Mouse (Mus musculus) embryonic facial prominence, embryonic 14.5 days (tissue): ENCODE measurements around the gene B2m. TPM values are rescaled to one million over a fixed set of nuclear protein-coding genes. Genes with fewer than 3 reads are reported as not detected.

Experiments used
- ATAC-seq: fragments of 200-750 bp; cut with Nextera tagmentation; 2 replicates; pipeline ENCODE4 v1.8.0; 2017; ENCODE audit warnings: low read depth, moderate number of reproducible peaks, moderate TSS enrichment
- DNase-seq: peaks from one replicate; pipeline ENCODE4 v3.0.0-alpha.2; 2015; ENCODE audit warnings: low spot score
- H3K27ac ChIP-seq: fragments of 300-500 bp; sonication (generic); replicated peaks from 2 replicates; pipeline ENCODE4 v1.5.1; 2014; ENCODE audit warnings: low read depth, mild to moderate bottlenecking, low read length, moderate library complexity
- H3K27me3 ChIP-seq: fragments of 300-500 bp; sonication (generic); replicated peaks from 2 replicates; pipeline ENCODE4 v1.6.1; 2014; ENCODE audit warnings: low read length; ENCODE audit not compliant: control insufficient read depth, insufficient read depth
- H3K36me3 ChIP-seq: fragments of 300-500 bp; sonication (generic); 2 replicates; pipeline ENCODE4 v1.6.1; 2014; ENCODE audit warnings: low read length, mixed read lengths; ENCODE audit not compliant: control insufficient read depth, insufficient read depth
- H3K4me1 ChIP-seq: fragments of 300-500 bp; sonication (generic); 2 replicates; pipeline ENCODE4 v1.6.1; 2014; ENCODE audit warnings: antibody characterized with exemption, low read length; ENCODE audit not compliant: control insufficient read depth, insufficient read depth
- H3K4me2 ChIP-seq: fragments of 300-500 bp; sonication (generic); 2 replicates; pipeline ENCODE4 v1.6.1; 2014; ENCODE audit warnings: low read depth, mild to moderate bottlenecking, low read length, moderate library complexity, mixed read lengths
- H3K4me3 ChIP-seq: fragments of 300-500 bp; sonication (generic); 2 replicates; pipeline ENCODE4 v1.5.1; 2014; ENCODE audit warnings: low read depth, mild to moderate bottlenecking, low read length
- H3K9ac ChIP-seq: fragments of 300-500 bp; sonication (generic); 2 replicates; pipeline ENCODE4 v1.6.1; 2014; ENCODE audit warnings: low read depth, mild to moderate bottlenecking, low read length, moderate library complexity, mixed read lengths
- H3K9me3 ChIP-seq: fragments of 300-500 bp; sonication (generic); 2 replicates; pipeline ENCODE4 v1.6.1; 2016; ENCODE audit warnings: low read length; ENCODE audit not compliant: control insufficient read depth
- WGBS: fragments of 180-500 bp; shearing (Covaris S2); extraction: QIAGEN DNeasy Blood & Tissue Kit; methylation state at CpG from one replicate; pipeline ENCODE4 v1.1.7; 2014; 5-methylcytosine and 5-hydroxymethylcytosine counted together
- polyA plus RNA-seq: library from polyadenylated mRNA; unstranded; fragments of >200 nt; fragmentation: Nextera tagmentation; extraction: Ambion mirVana; gene quantifications from 2 replicates; pipeline ENCODE4 v1.2.1, GENCODE M21; 2014

Gene B2m
- polyA plus RNA-seq, 1 experiment from 2014 or later, result 386 TPM

GRCm38 (mm10) chr2:122191849-122192248 is 44.4 kb downstream of the B2m start:
- Histone ChIP-seq H3K27me3 (no peaks in the 10 kb centered on the region), H3K4me2 (no peak overlapping the region), H3K4me3 (no peak overlapping the region), H3K9me3 (no peaks in the 10 kb centered on the region), H3K9ac (no peak overlapping the region), H3K36me3 (no peaks in the 10 kb centered on the region), H3K27ac (no peak overlapping the region), H3K4me1 (no peaks in the 10 kb centered on the region)
- ATAC-seq (no peak), DNase-seq (no peak)
- WGBS, result 79% methylated on average over 3 of the region's 3 CpGs

GRCm38 (mm10) chr2:122194509-122194929 is 47.0 kb downstream of the B2m start:
- Histone ChIP-seq H3K27ac (no peak overlapping the region), H3K9ac (no peak overlapping the region), H3K4me1 (no peaks in the 10 kb centered on the region), H3K36me3 (no peaks in the 10 kb centered on the region), H3K4me3 (no peak overlapping the region), H3K4me2 (no peak overlapping the region), H3K27me3 (no peaks in the 10 kb centered on the region), H3K9me3 (no peaks in the 10 kb centered on the region)
- ATAC-seq (0 out of 2 replicates have a peak, but pooled peaks have one; percentile 72), DNase-seq (peak; percentile 72)
- 77% methylated on average over 1 of the region's 1 CpGs for WGBS

GRCm38 (mm10) chr2:122201501-122201900 is 54.0 kb downstream of the B2m start:
- Histone ChIP-seq H3K27ac (no peak overlapping the region), H3K4me2 (no peak overlapping the region), H3K9ac (no peak overlapping the region), H3K27me3 (no peaks in the 10 kb centered on the region), H3K4me1 (no peaks in the 10 kb centered on the region), H3K4me3 (no peak overlapping the region), H3K36me3 (no peaks in the 10 kb centered on the region), H3K9me3 (no peaks in the 10 kb centered on the region)
- no peak for ATAC-seq
- DNase-seq, result no peak
- 87% methylated on average over 1 of the region's 1 CpGs for WGBS

Other genes starting within 250 kb of the B2m start
- gene Ctdspl2, start 191.7 kb upstream of the B2m start, polyA plus RNA-seq, result 46.3 and 51.8 TPM in 2 replicates
- 0.11 and 0.50 TPM in 2 replicates for gene Mageb3, start 191.6 kb upstream of the B2m start, polyA plus RNA-seq
- 10.9 and 13.1 TPM in 2 replicates for gene Eif3j1, start 119.1 kb upstream of the B2m start, polyA plus RNA-seq
- gene Spg11, start 29.3 kb upstream of the B2m start, polyA plus RNA-seq, result 9.3 and 9.8 TPM in 2 replicates
- 0.10 TPM in 1 of 2 replicates, not detected in the other for gene Trim69, start 13.0 kb downstream of the B2m start, polyA plus RNA-seq
- gene Patl2, start 38.5 kb downstream of the B2m start, polyA plus RNA-seq, result 0.08 TPM in 1 of 2 replicates, not detected in the other
- gene Terb2, start 38.6 kb downstream of the B2m start, polyA plus RNA-seq, result not detected in 2 replicates
- gene Sord, start 87.1 kb downstream of the B2m start, polyA plus RNA-seq, result 27.1 and 31.9 TPM in 2 replicates
- gene Duox2, start 150.8 kb downstream of the B2m start, polyA plus RNA-seq, result 0.04 and 0.14 TPM in 2 replicates
- 0.71 TPM in 1 of 2 replicates, not detected in the other for gene Duoxa2, start 151.2 kb downstream of the B2m start, polyA plus RNA-seq
- 3.6 and 4.2 TPM in 2 replicates for gene Duoxa1, start 166.0 kb downstream of the B2m start, polyA plus RNA-seq
- 0.34 and 0.67 TPM in 2 replicates for gene Duox1, start 168.0 kb downstream of the B2m start, polyA plus RNA-seq
- 5.5 and 6.4 TPM in 2 replicates for gene Shf, start 221.5 kb downstream of the B2m start, polyA plus RNA-seq